Mouse (Mus musculus) stomach, postnatal 0 days (tissue): ENCODE results near the gene Sult2a1.

Experiments used
- CTCF ChIP-seq: IDR thresholded peaks from 2 replicates; pipeline ENCODE4 v1.5.1; 2016; ENCODE audit warnings: antibody characterized with exemption, low read depth, mild to moderate bottlenecking, moderate library complexity
- EP300 ChIP-seq: optimal IDR thresholded peaks from 2 replicates; pipeline ENCODE3; 2016; ENCODE audit warnings: antibody characterized with exemption

DNA sequence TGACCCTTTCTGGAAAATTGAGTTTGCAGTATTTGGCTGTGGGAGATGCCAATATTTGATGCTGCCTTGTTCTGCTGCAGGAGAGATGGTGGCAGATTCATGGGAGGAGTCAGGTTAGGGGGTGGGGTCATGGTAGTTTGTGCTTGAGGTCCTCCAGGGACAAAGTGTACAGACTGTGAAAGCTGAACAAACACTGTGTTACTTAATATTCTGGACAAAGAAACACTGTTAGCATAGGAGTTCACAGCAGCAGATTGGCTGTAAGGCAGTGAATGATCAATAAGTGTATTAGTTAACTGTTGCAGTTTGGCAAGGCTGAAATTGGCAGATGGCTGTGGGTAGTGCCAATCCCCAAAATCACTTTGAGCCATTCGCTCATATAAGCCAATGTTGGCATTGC, 23.3 kb downstream of the Sult2a1 start:
- no peak for TF ChIP-seq CTCF
- TF ChIP-seq EP300 = no peak
